Mouse (Mus musculus): ENCODE data around the gene 2410004B18Rik. TPM values are rescaled to one million over a fixed set of nuclear protein-coding genes. Genes with fewer than 3 reads are reported as not detected.

Gene 2410004B18Rik
- total and polyA plus RNA-seq, 2 experiments from 2014 or later = 57.5 to 97.3 TPM

DNA sequence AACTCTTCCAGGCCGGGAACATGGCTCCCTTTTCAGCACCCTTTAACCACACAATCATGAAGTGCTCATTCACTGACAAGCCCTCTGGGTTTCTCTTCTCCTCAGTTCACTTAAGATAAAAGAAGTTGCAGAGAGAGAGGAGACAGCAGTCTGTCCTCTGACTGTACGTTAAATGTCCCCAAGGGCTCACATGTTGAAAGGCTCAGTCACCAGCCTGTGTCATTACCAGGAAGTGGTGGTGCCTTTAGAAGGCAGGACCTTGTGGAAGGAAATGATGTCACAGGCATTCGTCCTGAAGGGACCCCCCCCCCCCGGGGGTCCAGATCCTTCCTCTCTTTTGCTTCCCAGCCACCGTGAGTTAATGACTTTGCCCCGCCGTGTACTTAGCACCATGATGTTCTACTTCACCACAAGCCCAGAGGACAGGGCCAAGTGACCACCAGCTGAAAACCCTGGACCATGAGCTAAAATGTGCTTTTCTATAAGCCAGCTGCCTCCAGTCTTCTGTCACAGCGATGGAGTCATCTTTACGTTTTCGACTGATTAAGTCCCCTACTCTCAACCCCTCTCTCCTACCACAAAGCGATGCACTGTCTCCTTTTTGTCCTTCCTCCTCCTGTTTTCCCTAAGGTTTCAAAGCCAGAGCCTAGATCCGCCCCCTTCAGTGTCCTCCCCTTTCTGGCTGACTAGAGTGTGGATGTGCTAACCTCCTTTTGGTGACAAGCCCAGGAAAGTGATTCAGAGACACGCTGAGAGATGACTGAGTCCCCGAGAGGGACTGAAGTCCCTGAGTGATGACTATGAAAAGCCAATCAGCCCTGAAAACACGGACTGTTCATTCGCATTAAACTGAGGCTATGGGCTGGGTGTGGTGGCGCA, 13.7 kb downstream of the 2410004B18Rik start:
- no peak for ATAC-seq
- Histone ChIP-seq H3K9ac (no peak overlapping the region), H3K27ac (ENCODE audit: low read depth, low read length) (no peak overlapping the region), H3K4me3 (ENCODE audit: low read depth, low read length) (no peak overlapping the region), H3K4me1 (ENCODE audit: insufficient read depth) (no peaks in the 10 kb centered on the region), H3K4me2 (ENCODE audit: low read depth) (no peak overlapping the region), H3K36me3 (ENCODE audit: insufficient read depth) (no peaks in the 10 kb centered on the region), H3K9me3 (ENCODE audit: low read length) (no peaks in the 10 kb centered on the region), H3K27me3 (ENCODE audit: insufficient read depth, low read length) (no peaks in the 10 kb centered on the region; the same call in 1 of the 2 replicates)
- no peak for DNase-seq
- TF ChIP-seq CTCF (IDR thresholded peaks at IDR 0.05; ENCODE audit: low read depth) = no peak
- WGBS = 75% methylated on average over 17 of the region's 17 CpGs

DNA sequence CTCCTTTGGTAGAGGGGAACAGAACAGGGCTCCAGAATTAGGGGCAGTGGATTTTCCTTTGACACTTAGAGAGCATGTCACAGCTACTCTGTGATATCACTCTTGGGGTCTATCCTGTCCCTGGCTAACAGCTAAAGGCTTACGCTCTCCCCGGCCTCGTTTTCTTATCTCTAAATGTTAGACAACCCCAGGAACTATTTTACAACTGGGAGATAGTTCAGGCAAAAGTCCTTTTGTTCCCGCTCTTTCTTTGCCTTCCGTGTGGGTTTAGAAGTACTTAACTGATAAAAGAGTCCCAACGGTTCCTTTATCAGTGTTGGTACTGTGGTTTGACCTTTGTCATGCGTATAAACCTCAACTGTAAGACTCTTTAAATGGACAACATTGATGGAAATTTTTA, 15.1 kb downstream of the 2410004B18Rik start:
- ATAC-seq (no peak), DNase-seq (no peak)
- no peaks in the 10 kb centered on the region for H3K9me3 ChIP-seq (ENCODE audit: low read length)
- no peaks in the 10 kb centered on the region; the same call in 1 of the 2 replicates for H3K27me3 ChIP-seq (ENCODE audit: insufficient read depth, low read length)
- H3K4me1 ChIP-seq (ENCODE audit: insufficient read depth) = no peaks in the 10 kb centered on the region
- no peak overlapping the region for H3K9ac ChIP-seq
- no peak overlapping the region for H3K4me2 ChIP-seq (ENCODE audit: low read depth)
- H3K36me3 ChIP-seq (ENCODE audit: insufficient read depth) = no peaks in the 10 kb centered on the region
- no peak overlapping the region for H3K27ac ChIP-seq (ENCODE audit: low read depth, low read length)
- WGBS = 88% methylated on average over 7 of the region's 7 CpGs
- no peak overlapping the region for H3K4me3 ChIP-seq (ENCODE audit: low read depth, low read length)
- no peak for TF ChIP-seq CTCF (IDR thresholded peaks at IDR 0.05; ENCODE audit: low read depth)

DNA sequence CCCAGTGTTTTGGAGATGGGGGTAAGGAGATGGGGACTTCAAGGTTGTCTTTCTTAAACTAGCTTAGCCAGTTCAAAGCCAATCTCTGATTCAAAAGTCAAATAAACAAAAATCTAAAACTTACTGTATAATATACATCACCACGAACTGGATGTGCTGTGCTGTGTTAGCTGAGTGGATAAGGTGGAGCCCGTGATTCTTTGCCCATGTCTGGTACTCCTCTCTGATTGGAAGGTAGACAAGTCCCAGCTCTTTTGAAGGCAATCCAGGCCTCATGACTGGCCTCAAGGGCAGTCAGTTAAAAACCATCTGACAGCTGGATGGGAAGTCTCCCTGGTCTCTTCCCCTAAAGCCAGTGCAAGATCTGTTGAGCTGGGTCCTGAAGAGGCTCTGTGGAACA, 15.6 kb downstream of the 2410004B18Rik start:
- Histone ChIP-seq H3K4me3 (ENCODE audit: low read depth, low read length) (no peak overlapping the region), H3K4me2 (ENCODE audit: low read depth) (no peak overlapping the region), H3K9ac (no peak overlapping the region), H3K4me1 (ENCODE audit: insufficient read depth) (no peaks in the 10 kb centered on the region), H3K9me3 (ENCODE audit: low read length) (no peaks in the 10 kb centered on the region), H3K27ac (ENCODE audit: low read depth, low read length) (no peak overlapping the region), H3K27me3 (ENCODE audit: insufficient read depth, low read length) (no peaks in the 10 kb centered on the region; the same call in 1 of the 2 replicates), H3K36me3 (ENCODE audit: insufficient read depth) (no peaks in the 10 kb centered on the region)
- ATAC-seq (no peak), DNase-seq (no peak)
- 93% methylated on average over 2 of the region's 2 CpGs for whole genome bisulfite sequencing
- no peak for TF ChIP-seq CTCF (IDR thresholded peaks at IDR 0.05; ENCODE audit: low read depth)

DNA sequence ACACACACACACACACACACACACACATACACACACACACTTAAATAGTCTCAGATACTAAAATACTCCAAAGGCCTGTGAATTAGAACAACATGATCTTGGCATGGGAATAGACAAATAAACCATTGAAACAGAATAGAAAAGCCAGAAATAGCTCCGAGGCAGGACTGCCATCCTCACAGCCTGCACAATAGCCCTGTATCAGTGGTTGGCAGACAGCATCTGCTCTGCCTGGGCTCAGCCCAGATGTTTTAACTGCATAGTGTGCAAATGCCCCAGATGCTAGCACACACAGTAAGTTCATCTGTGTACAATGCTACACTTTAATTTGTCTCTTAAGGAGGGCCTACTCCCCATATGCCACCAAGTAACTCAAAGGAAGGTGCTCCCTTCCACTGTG, 22.0 kb downstream of the 2410004B18Rik start:
- Histone ChIP-seq H3K4me2 (ENCODE audit: low read depth) (no peak overlapping the region), H3K9ac (no peak overlapping the region), H3K27me3 (ENCODE audit: insufficient read depth, low read length) (peaks cover 7% of the 10 kb centered on the region; the same call in 1 of the 2 replicates), H3K4me1 (ENCODE audit: insufficient read depth) (no peaks in the 10 kb centered on the region), H3K9me3 (ENCODE audit: low read length) (no peaks in the 10 kb centered on the region), H3K4me3 (ENCODE audit: low read depth, low read length) (no peak overlapping the region), H3K27ac (ENCODE audit: low read depth, low read length) (no peak overlapping the region), H3K36me3 (ENCODE audit: insufficient read depth) (no peaks in the 10 kb centered on the region)
- no peak for TF ChIP-seq CTCF (IDR thresholded peaks at IDR 0.05; ENCODE audit: low read depth)
- 32% methylated on average over 1 of the region's 1 CpGs for WGBS
- ATAC-seq (no peak; the same call in 1 of the 2 replicates), DNase-seq (no peak)

DNA sequence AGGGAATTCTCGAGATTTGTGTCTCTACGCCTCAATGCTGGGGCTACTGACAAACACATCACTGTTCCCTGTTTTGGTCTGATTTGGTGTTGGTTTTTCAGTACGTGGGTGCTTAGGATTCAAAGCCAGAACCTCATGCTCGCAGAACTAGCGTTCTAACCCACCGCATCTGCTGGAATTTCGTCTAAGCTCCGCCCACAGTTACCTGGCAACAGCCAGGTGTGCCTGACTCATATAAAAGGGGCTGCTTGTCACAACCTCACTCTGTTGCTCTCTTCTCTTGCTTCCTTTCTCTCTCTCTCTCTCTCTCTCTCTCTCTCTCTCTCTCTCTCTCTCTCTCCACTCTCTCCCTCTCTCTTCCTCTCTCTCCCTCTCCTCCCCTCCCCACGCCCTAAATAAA, 24.6 kb downstream of the 2410004B18Rik start:
- no peak overlapping the region for H3K27ac ChIP-seq (ENCODE audit: low read depth, low read length)
- H3K4me2 ChIP-seq (ENCODE audit: low read depth) = no peak overlapping the region
- H3K9me3 ChIP-seq (ENCODE audit: low read length) = no peaks in the 10 kb centered on the region
- H3K4me3 ChIP-seq (ENCODE audit: low read depth, low read length) = no peak overlapping the region
- ATAC-seq (no peak), DNase-seq (no peak)
- TF ChIP-seq CTCF (IDR thresholded peaks at IDR 0.05; ENCODE audit: low read depth) = no peak
- peaks cover 7% of the 10 kb centered on the region; the same call in 1 of the 2 replicates for H3K27me3 ChIP-seq (ENCODE audit: insufficient read depth, low read length)
- no peak overlapping the region for H3K9ac ChIP-seq
- 21% methylated on average over 9 of the region's 9 CpGs for WGBS
- H3K36me3 ChIP-seq (ENCODE audit: insufficient read depth) = no peaks in the 10 kb centered on the region
- no peaks in the 10 kb centered on the region for H3K4me1 ChIP-seq (ENCODE audit: insufficient read depth)

DNA sequence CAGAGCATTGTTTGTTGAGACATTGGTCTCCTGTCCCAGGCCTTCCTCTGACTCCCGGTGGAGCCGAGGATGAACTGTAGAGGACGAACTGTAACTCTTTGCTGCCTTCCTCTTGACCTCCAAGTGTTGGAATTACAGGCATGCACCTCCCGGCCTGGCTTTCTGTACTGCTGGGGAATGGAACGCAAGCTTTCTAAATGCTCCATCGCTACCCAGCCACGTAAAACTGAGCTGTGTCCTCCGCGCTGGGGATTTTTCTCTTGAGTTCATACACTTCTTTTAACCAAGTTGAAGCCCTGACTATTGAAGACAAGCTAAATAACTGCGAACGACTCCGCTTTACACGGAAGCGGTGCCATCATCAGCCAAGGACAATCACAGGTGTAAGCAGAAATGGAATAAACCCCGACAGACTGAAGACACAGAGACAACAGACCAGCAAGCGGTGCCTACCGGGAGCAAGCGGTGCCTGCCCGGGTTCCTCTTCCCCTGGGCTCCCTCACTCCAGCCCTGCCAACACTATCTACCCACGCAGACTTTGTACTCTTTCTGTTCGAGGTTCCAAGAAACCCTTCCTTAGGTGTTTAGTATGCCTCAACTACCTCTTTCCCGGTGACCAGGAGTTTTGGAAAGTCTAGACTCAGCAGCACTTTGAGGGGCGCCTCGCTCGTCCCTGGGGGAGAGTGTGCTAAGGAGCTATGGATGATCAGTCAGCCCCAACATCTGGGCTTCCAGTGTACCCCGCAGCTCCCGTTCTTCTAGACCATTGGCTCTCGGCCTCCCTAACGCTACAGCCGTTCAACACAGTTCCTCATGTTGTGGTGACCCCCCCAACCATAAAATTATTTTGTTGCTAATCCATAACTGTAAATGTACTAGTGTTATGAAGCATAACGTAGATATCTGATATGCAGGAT, 25.5 kb downstream of the 2410004B18Rik start:
- no peak for DNase-seq
- H3K4me3 ChIP-seq (ENCODE audit: low read depth, low read length) = no peak overlapping the region; the same call in 1 of the 2 replicates
- no peaks in the 10 kb centered on the region for H3K36me3 ChIP-seq (ENCODE audit: insufficient read depth)
- no peak for TF ChIP-seq CTCF (IDR thresholded peaks at IDR 0.05; ENCODE audit: low read depth)
- WGBS = 20% methylated on average over 31 of the region's 31 CpGs
- no peaks in the 10 kb centered on the region for H3K4me1 ChIP-seq (ENCODE audit: insufficient read depth)
- no peak for ATAC-seq
- no peaks in the 10 kb centered on the region for H3K9me3 ChIP-seq (ENCODE audit: low read length)
- no peak overlapping the region for H3K27ac ChIP-seq (ENCODE audit: low read depth, low read length)
- peaks cover 7% of the 10 kb centered on the region; the same call in 1 of the 2 replicates for H3K27me3 ChIP-seq (ENCODE audit: insufficient read depth, low read length)
- H3K4me2 ChIP-seq (ENCODE audit: low read depth) = peak overlapping the region; percentile 10; the same call in 1 of the 2 replicates
- no peak overlapping the region for H3K9ac ChIP-seq
